Mouse (Mus musculus) bone marrow, adult 2 months (tissue): ENCODE results near the gene Reg3g.

Experiments
- CTCF ChIP-seq: fragments of 200-500 bp; IDR thresholded peaks from 2 replicates; pipeline ENCODE4 v1.5.1; 2011; ENCODE audit warnings: low read length, control low read depth; ENCODE audit not compliant: control insufficient read depth, insufficient read depth
- POLR2A ChIP-seq: fragments of 200-500 bp; IDR thresholded peaks from 2 replicates; pipeline ENCODE4 v1.6.1; 2011; ENCODE audit warnings: low read depth, mild to moderate bottlenecking, control low read depth, low read length, borderline replicate concordance; ENCODE audit not compliant: control insufficient read depth

GRCm38 (mm10) chr6:78463266-78463665, 5.4 kb downstream of the Reg3g start:
- TF ChIP-seq POLR2A (no peak), CTCF (no peak)
